Mouse (Mus musculus) heart, embryonic 16.5 days (tissue): ENCODE results near the gene Exosc9. TPM values are rescaled to one million over a fixed set of nuclear protein-coding genes. Genes with fewer than 3 reads are reported as not detected.

Experiments
- polyA plus RNA-seq: library from polyadenylated mRNA; unstranded; fragments of >200 nt; fragmentation: Nextera tagmentation; extraction: Ambion mirVana; gene quantifications from 2 replicates; pipeline ENCODE4 v1.2.1, GENCODE M21; 2015

Gene Exosc9
- polyA plus RNA-seq, 1 experiment from 2014 or later, result 55.5 TPM

Other genes with a start within 250 kb of the Exosc9 start
- 453 and 471 TPM in 2 replicates for gene Anxa5, start 76.7 kb upstream of the Exosc9 start, polyA plus RNA-seq
- 1.00 and 1.7 TPM in 2 replicates for gene 1810062G17Rik, start 76.7 kb upstream of the Exosc9 start, polyA plus RNA-seq
- 0.27 and 0.35 TPM in 2 replicates for gene Gm11549, start 30.8 kb upstream of the Exosc9 start, polyA plus RNA-seq
- 170 and 195 TPM in 2 replicates for gene Ccna2, start 19.5 kb downstream of the Exosc9 start, polyA plus RNA-seq
- 10.0 and 11.7 TPM in 2 replicates for gene Bbs7, start 60.9 kb downstream of the Exosc9 start, polyA plus RNA-seq
- 4.7 and 5.3 TPM in 2 replicates for gene Trpc3, start 137.6 kb downstream of the Exosc9 start, polyA plus RNA-seq